Mouse (Mus musculus): ENCODE data around the gene Ctnna2.

The Ctnna2 gene

DNA sequence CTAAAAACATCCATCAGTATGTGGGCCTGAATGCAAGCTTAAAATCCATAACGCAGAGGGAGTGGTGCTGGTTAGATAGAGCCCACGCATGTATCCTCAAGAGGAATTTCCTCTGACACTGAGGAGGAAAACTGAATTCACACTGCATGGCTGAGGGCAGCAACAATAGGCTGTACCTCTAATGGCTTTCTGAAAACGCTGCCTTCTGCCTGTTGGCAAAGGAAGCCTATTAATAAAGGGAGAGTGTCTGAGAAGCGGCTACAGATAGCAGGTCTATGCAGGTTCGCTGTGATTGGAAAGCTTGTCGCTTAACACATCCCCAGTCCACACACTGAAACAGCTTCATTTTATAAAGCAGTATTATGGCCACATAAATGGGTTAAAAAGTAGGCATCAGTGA lies 688.1 kb downstream of the Ctnna2 start:
- no peak for DNase-seq (ENCODE audit: extremely low read depth, low read depth, low spot score)

DNA sequence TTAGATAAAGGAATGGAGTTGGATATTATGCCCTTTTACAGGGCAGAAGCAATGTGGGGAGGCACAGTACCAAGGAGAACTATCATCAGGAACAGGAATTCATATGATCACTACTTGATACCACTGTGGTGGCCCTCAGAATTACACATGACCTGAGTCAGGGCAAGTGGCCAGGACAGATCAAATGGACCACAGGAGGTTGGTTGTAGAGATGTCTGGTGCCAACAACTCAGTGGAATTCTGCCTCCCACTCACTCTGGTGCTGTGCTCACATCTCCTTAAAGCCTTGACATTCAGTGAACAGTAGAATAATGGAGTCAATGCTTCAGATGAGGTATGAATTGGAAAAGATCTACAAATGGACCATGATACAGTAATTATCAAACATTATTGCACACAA lies 691.1 kb downstream of the Ctnna2 start:
- no peak for DNase-seq (ENCODE audit: extremely low read depth, low read depth, low spot score)

DNA sequence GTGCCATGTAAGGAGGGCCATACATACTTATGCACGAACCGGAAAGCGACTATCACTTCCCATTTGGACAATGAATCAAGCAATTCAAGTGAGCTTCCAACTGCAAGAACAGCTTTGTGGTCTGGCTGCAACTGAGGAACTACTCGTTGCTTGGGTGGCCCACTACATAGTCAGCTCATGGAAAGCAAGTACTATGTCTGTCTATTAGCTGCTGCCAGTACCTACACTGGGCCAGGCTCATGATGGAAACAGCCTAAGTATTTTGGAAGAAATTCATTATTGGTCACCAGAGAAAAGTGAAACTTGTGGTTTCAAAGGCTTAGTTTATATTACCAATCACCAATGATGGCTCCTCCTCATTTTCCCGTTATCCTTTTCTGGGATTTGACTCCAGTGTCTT lies 693.2 kb downstream of the Ctnna2 start:
- DNase-seq (ENCODE audit: extremely low read depth, low read depth, low spot score): no peak

DNA sequence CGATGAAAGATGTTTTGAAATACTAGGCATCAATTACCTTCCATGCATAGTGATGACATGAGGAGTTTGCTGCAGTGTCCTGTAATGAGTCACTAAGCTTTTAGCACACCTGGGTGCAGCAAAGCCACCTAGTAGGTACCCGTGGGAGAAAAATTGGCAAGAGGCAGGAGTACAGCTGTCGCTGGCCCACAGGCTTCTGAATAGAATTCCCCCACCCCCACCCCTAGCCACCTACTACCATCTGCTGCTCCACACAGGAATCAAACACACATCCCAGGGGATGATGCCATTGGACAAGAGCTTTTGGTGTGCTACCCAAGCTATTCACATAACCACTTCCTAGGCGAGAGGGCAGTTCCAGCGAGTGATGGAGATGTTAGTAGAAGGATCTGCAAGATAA lies 700.7 kb downstream of the Ctnna2 start:
- no peak for DNase-seq (ENCODE audit: extremely low read depth, low read depth, low spot score)

DNA sequence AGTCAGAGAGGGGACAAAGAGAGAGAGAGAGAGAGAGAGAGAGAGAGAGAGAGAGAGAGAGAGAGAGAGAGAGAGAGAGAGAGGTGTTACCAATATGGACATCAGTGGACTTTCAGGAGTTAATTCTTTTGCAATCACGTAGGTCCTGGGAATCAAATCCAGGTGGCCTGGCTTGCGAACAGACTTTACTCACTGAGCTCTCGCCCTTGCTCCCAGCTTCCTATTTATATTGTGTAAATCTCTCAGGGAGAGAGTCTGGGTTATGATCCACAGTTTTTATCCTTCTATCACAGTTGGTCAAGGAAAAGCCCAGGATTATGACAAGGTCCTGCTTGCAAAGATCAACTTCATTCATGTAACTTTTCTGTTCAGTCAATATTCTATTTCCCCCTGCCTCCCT lies 714.3 kb downstream of the Ctnna2 start:
- DNase-seq (ENCODE audit: extremely low read depth, low read depth, low spot score): no peak

DNA sequence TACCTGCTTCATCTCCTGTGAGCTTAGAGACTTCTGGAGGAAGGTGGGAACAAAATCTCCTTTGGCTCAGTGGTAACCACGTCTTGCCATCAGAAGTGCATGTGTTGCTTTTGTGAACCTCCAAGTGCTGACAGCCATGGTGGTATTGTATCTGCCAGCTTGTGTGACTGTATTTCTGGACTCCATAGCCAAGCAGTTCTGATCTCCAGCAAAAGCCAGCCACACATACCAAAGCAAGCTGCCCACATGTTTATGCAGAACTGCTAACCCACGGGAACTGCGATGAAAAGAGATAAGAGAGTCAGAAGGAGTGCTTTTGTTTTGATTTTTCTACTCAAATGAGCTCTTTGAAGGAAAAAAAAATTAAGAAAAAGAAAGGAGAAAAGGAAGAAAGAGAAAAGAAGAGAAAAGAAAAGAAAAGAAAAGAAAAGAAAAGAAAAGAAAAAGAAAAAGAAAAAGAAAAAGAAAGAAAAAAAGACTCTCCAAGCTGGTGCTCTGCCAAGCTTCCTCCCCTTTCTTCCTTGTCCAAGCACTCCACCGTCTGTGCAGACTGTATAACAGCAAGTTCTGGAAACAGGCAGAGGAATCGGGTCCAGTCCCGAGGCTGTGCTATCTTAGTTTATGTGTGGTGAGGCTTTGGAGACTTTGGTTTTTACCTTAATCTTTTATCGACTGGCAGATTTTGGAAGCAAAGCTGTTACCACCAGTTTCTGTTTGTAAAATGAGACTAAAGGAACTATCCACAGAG lies 722.0 kb downstream of the Ctnna2 start:
- no peak for DNase-seq (ENCODE audit: extremely low read depth, low read depth, low spot score)

DNA sequence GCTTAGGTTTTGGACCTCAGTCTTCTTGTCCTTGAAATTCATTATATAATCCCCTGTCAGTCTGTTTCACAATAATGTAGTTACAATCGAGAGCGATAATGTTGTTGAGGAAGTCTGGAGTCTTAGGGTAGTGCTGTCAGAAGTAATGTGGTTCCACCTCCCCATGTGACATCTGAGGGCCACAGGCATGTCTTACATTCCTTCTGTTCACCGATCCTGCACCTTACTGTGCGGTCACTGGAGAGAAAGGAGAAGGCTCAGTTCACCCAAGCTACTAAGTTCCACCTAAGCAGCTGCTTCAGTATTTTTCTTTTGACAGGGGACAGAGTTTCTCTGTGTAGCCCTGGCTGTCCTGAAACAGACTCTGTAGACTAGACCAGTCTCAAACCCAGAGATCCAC lies 723.2 kb downstream of the Ctnna2 start:
- no peak for DNase-seq (ENCODE audit: extremely low read depth, low read depth, low spot score)

DNA sequence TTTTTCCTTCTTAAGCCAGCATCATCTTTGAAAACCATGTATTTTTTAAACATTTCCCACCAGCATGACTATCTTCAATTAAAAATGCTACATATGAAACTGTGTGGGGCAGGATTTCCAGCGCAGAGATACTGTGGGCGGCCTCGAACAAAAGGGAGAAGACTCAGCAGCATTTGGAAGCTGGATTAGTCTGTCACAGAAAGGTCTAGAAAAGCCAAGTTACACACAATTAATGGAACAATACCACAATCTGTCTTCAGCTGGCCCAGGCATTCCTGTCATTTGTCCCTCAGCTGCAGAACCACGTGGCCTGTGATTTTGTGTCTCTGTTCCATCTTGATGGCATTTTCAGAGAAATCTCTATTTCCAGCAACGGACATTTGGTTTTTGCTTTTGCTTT lies 726.0 kb downstream of the Ctnna2 start:
- no peak for DNase-seq (ENCODE audit: extremely low read depth, low read depth, low spot score)

DNA sequence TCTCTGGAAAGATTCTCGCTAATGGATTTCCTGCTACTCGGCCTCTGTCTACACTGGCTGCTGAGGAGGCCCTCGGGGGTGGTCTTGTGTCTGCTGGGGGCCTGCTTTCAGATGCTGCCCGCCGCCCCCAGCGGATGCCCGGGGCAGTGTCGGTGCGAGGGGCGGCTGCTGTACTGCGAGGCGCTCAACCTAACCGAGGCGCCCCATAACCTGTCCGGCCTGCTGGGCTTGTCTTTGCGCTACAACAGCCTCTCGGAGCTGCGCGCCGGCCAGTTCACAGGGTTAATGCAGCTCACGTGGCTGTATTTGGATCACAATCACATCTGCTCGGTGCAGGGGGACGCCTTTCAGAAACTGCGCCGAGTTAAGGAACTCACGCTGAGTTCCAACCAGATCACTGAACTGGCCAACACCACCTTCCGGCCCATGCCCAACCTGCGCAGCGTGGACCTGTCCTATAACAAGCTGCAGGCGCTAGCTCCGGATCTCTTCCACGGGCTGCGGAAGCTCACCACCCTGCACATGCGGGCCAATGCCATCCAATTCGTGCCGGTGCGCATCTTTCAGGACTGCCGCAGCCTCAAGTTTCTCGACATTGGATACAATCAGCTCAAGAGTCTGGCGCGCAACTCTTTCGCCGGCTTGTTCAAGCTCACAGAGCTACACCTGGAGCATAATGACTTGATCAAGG lies 735.8 kb downstream of the Ctnna2 start:
- DNase-seq (ENCODE audit: extremely low read depth, low read depth, low spot score): no peak

DNA sequence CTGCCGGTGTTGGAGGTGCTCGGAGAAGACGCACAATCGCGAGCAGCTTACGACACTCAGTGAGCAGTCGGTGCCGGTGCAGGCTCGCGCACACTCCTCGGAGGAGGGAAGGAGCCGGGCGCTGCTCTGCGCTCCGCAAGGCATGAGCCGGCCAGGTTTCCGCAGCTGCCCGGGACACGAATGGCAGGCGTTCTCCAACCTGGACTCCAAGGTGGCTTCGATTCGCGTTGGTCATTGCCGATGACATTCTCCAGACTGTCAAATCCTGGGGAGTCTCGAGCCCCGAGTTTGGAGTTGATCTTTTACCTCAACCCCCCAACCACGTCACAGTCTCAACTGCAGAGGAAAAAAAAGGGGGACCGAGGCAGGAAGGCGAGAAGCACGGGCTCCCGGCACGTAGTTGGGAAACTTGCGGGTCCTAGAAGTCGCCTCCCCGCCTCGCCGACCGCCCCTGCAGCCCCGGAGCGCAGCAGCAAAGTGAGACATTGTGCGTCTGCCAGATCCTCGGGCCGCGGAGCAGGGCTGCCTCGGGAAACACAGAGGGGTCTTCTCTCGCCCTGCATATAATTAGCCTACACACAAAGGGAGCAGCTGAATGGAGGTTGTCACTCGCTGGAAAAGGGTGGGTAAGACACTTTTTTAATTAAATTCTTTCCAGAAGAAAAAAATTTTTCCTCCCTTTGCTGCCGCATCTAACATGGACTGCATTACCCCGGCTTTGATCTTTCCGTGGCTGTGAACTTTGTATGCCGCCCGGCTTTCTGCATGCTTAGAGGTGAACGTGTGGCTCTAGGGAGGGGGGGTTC lies 736.7 kb downstream of the Ctnna2 start, which contains the start of gene Lrrtm1:
TSS of gene Lrrtm1 (plus strand) at position 89 of the 806 bp plus-strand sequence.
- DNase-seq (ENCODE audit: extremely low read depth, low read depth, low spot score): no peak

DNA sequence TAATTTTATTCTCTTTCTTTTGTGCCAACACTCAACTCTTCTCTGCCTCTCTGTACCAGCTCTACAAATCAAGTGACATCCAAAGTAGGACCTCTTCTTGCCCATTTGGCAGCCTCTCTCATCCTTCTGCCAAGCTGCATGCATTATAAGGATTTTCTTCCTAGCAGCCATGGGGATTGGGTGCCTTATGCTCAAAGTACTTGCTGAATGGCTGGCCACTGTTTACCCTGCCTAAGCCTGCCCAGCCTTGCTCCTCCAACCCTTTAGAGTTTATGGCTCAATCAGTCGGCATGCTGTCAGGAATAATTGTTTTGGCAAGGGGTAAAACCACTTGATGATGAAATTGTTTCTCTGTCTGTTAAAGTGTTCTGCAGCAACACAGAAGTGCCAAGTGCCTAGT lies 739.1 kb downstream of the Ctnna2 start:
- peak; percentile 1 for DNase-seq (ENCODE audit: extremely low read depth, low read depth, low spot score)

DNA sequence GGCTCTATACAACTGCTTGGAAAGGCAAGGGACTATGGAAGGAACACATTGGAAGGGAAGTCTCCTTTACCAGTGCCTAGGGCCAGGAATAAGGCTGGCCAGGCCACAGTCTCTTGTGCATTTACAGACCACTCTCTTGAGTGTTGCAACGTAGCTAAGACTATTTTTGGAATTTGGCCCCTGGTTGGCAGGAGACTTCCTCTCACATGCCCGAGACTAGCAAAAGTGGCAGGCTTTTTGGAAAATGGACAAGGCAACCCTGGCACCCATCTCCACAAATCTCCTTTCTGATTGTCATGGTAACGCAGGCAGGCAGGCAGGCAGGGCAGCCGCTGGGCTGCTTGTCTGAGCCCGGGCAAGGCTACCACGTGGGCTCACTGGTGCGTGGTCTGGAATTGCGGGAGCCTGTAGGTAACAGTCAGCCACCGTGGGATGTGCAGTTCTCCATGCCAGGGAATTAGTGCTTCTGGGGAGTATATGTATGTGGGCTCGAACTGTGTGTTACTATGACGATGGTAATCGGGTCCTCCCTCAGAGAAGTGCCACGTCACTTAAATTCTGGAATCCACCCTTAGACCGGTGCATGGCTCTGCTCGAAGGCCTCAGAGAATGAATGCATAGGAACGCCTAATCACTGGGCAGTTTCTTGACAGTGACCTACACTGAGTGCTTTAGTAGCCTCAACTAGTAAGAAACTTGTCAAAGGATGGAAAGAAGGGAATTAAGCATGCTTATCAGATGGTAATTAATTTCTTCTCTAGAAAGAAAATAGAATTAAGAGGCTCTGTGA lies 756.5 kb downstream of the Ctnna2 start:
- no peak for DNase-seq (ENCODE audit: extremely low read depth, low read depth, low spot score)

DNA sequence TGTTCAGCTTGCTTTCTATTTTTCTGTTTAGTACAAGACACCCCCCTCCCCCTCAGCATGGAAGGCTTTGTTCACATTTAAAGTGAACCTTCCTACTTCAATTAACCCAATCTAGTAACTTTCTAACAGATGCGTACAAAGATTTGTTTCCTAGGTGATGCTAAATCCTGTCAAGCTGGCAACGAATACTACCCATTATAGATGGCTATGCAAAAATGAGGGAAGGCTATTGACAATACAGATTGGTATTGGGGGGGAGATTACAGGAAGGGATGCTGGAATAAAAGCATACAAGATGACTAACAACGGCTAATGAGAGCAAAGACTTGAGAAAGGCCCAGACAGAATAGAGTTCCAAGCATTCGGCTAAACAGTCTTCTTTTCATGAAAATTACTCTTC lies 758.7 kb downstream of the Ctnna2 start:
- DNase-seq (ENCODE audit: extremely low read depth, low read depth, low spot score): no peak

DNA sequence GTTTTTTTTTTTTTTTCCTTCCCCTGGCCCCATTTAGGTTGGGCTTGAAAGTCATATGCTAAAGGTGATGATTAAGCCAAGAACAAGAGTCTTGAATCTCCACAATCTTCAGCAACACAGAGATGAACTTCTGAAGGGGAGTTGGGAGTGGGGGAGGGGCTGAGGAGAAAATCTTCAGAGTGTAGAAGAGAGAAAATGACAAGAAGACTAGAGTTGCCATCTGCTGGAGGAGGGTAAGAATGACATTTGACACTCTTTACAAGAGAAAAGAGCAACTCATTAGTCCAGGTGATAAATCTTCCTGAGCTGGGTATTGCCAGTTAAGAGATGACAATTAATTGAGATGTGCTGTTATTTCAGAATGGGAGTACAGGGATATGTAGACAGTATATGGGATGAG lies 760.6 kb downstream of the Ctnna2 start:
- no peak for DNase-seq (ENCODE audit: extremely low read depth, low read depth, low spot score)

DNA sequence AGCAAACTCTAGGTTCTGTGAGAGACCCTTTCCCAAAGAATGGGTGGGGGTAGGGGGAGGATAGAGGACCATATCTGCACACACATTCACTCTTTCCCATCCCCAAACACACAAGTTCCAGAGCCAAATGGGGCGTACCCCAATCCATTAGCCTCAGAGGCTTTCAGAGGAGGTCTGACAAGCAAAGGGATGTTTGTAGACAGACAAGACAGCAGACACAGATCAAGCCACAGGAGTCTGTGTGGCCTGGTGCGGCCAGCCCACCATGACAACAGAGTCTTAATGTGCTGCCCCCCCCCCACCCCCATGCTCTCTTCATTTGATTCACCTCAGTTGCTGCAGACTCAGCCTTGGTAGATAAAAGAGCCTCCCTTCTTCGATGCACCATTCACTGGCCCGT lies 764.2 kb downstream of the Ctnna2 start:
- no peak for DNase-seq (ENCODE audit: extremely low read depth, low read depth, low spot score)

DNA sequence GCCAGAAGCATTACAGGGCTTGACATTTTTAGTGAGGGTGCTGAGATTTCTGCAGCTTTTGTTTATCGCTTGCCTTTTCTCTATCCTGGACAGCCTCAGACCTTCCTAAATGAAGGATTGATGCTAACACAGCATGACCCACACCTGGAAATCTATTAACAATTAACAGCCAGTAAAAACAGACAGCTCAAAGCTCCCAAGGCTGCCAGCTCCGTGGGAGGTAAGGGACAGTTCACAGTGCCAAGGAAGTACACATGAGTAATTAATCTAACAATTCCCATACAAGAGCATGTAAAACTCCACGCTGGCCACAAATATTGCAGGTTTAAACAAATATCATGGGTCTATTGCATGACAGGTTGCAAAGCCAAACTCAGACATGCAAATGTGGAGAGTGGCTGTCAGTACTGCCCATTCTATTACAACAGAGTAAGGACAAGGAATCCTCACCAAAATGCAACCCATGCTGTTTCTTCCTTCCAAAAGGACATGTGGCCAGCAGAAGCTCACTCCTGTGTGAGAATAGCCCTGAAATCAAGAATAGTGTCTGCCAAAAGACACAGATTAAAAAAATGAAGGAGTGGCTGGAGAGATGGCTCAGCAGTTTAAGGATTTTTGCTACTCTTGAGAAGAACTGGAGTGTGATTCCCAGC lies 765.6 kb downstream of the Ctnna2 start:
- peak; percentile 4 for DNase-seq (ENCODE audit: extremely low read depth, low read depth, low spot score)

DNA sequence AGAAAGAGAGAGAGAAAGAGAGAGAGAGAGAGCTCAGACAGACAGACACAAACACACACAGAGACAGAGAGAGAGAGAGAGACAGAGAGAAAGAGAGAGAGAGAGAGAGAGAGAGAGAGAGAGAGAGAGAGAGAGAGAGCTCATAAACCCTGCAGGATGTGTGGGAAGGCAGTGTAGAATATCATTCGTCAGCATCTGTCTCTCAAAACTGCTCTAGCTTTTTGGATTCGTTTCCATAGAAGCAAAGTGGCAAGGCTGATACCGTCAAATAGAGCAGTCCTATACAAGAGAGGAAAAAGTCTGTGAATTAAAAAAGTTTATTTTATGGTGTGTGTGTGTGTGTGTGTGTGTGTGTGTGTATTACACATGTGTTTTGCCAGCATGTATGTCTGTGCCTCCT lies 769.6 kb downstream of the Ctnna2 start:
- DNase-seq (ENCODE audit: extremely low read depth, low read depth, low spot score): no peak

DNA sequence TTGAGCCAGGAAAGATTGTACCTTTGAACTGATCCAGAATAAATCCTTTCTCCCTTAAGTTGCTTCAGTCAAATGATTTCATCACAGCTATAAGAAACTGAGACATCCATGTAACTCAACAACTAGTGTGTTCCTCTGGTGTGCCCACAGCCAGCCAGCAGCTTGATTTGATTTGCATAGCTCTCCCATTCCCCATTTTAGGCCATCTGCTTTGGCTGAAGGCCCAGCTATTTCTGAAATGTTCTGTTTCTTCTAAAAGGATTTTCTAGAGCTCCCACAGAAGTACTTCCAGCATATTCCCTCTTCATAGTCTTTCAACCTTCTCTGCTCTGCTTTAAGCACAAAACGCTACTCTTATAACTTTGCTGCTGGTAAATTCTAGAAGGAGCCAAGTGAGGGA lies 770.3 kb downstream of the Ctnna2 start:
- DNase-seq (ENCODE audit: extremely low read depth, low read depth, low spot score): no peak

DNA sequence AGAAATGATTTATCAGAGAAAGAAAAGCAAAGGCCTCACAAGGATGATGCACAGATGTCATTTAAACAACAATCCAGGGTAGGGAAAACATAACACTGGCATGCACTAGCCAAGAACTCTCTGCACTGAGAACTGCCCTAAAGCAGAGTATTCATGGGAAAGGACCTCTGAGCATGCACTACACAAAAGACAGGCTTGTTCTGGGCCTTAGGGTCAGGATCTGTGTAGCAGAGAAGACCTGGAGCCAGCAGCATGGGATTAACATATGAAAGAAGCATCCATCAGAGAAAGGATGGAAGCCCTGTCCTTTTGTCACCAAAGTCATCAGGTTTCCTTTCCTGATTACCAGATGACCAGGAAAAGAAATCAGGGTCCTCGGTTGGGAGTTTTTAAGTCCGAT lies 780.1 kb downstream of the Ctnna2 start:
- no peak for DNase-seq (ENCODE audit: extremely low read depth, low read depth, low spot score)

DNA sequence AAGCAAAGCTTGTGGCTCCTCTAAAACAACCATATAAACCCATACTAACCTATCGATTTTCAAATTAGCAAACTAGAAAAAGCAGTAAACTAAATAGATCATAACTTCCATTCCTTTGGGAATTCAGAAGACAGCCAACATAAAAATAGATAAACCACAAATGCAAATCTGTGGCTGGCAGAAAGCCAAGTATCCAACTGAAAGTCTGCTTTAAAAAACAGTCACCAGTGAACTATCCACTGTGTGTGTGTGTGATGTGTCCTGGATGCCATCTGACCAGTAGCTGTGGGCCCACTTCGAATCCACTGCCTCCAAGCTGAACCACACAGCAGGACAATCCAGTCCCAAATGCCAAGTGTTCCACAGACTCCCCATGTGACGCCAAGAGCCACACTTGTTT lies 782.8 kb downstream of the Ctnna2 start:
- no peak for DNase-seq (ENCODE audit: extremely low read depth, low read depth, low spot score)

DNA sequence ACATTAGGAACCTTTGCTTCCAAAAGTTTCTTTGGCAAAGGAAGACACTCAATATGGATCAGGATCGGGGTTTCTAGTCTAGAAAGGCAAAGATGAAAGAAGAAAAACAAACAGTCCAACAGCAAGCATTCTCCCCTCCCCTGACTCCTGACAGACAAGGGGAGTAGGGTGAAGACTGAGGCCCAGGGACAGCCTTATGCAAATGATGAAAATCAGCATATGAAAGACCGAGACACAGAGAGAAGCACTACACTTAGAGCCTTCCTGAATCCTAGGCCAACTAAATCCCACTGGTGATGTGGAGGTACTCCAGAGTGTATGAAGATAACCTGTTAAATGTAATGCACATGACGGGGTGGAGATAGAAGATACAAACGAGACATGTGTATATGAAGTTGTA lies 787.9 kb downstream of the Ctnna2 start:
- no peak for DNase-seq (ENCODE audit: extremely low read depth, low read depth, low spot score)

Measured in fat pad, adult 2 months (tissue).